Mouse (Mus musculus) small intestine, adult 2 months (tissue): ENCODE measurements at regions not wholly inside any gene's neighbourhood (a gene's known extent, or its start where the extent isn't known, plus 50 kb on each side); places are given as distances from the start of the nearest gene placed in this dataset.

Experiments
- CTCF ChIP-seq: fragments of 200-500 bp; IDR thresholded peaks from 2 replicates; pipeline ENCODE4 v1.5.1; 2012; ENCODE audit warnings: low read depth, mild to moderate bottlenecking, control low read depth, inconsistent platforms, low read length, moderate library complexity, mixed read lengths; ENCODE audit not compliant: insufficient replicate concordance, insufficient read length; ENCODE audit errors: extremely low read depth
- POLR2A ChIP-seq: fragments of 200-500 bp; IDR thresholded peaks from 2 replicates; pipeline ENCODE4 v1.6.1; 2012; ENCODE audit warnings: low read depth, mild to moderate bottlenecking, control low read depth, inconsistent platforms, low read length, moderate library complexity

- TF ChIP-seq POLR2A (no peak), CTCF (no peak)
These were observed 103.6 kb downstream of the Ier5 start for GRCm38 (mm10) chr1:154995778-154996390.
